Mouse (Mus musculus) MEL (cell line): ENCODE measurements at regions not wholly inside any gene's neighbourhood (a gene's known extent, or its start where the extent isn't known, plus 50 kb on each side); places are given as distances from the start of the nearest gene placed in this dataset.

ENCODE experiments used
- DNase-seq: peaks from one replicate; pipeline ENCODE4 v3.0.0; 2011; ENCODE audit warnings: low read depth, low spot score
- H3K27ac ChIP-seq: 2 replicates; pipeline ENCODE4 v1.5.1; 2012; ENCODE audit warnings: low read depth, mild to moderate bottlenecking, control low read depth, low read length, moderate library complexity; ENCODE audit not compliant: control insufficient read depth
- H3K27me3 ChIP-seq, 2 experiments: fragments of 150-350 bp in 1 of 2; sonication (generic) in 1 of 2; 2 replicates each; pipeline ENCODE4 v1.6.1; 2012; ENCODE audit warnings: low read length in 2 of 2, mild to moderate bottlenecking in 2 of 2, improper control_type of control experiment in 1 of 2, moderate library complexity in 1 of 2; ENCODE audit not compliant: insufficient read depth in 2 of 2, control insufficient read depth in 1 of 2
- H3K36me3 ChIP-seq, 2 experiments: 2 replicates each; pipeline ENCODE4 v1.6.1; 2012 to 2014; ENCODE audit warnings: low read length in 2 of 2, improper control_type of control experiment in 1 of 2, inconsistent platforms in 1 of 2, mild to moderate bottlenecking in 1 of 2; ENCODE audit not compliant: insufficient read depth in 2 of 2, control insufficient read depth in 1 of 2
- H3K4me1 ChIP-seq, 2 experiments: fragments of 150-350 bp in 1 of 2; sonication (generic) in 1 of 2; 2 replicates each; pipeline ENCODE4 v1.6.1; 2012; ENCODE audit warnings: low read length in 2 of 2, improper control_type of control experiment in 1 of 2, mild to moderate bottlenecking in 1 of 2; ENCODE audit not compliant: insufficient read depth in 2 of 2, control insufficient read depth in 1 of 2
- H3K4me3 ChIP-seq, 2 experiments: fragments of 150-350 bp in 1 of 2; sonication (generic) in 1 of 2; 2 replicates each; pipeline ENCODE4 v1.5.1; 2012; ENCODE audit warnings: low read depth in 2 of 2, low read length in 2 of 2, mild to moderate bottlenecking in 2 of 2, moderate library complexity in 2 of 2, control low read depth in 1 of 2, improper control_type of control experiment in 1 of 2; ENCODE audit not compliant: control insufficient read depth in 1 of 2, insufficient read depth in 1 of 2
- H3K79me2 ChIP-seq: 2 replicates; pipeline ENCODE4 v1.6.1; 2012; ENCODE audit warnings: mild to moderate bottlenecking, low read length, moderate library complexity; ENCODE audit not compliant: control insufficient read depth, poor library complexity, insufficient read depth
- H3K9ac ChIP-seq: 2 replicates; pipeline ENCODE4 v1.6.1; 2012; ENCODE audit warnings: low read depth, mild to moderate bottlenecking, control low read depth, low read length, moderate library complexity; ENCODE audit not compliant: control insufficient read depth, poor library complexity, severe bottlenecking
- H3K9me3 ChIP-seq: fragments of 150-350 bp; sonication (generic); replicated peaks from 2 replicates; pipeline ENCODE4 v1.6.1; 2012; ENCODE audit warnings: mild to moderate bottlenecking, low read length, improper control_type of control experiment, moderate library complexity; ENCODE audit not compliant: insufficient read depth
- BHLHE40 ChIP-seq: IDR thresholded peaks from 2 replicates; pipeline ENCODE4 v1.6.1; 2012; ENCODE audit warnings: low read depth, mild to moderate bottlenecking, inconsistent platforms, low read length, improper control_type of control experiment, borderline replicate concordance
- ELF1 ChIP-seq: IDR thresholded peaks from 2 replicates; pipeline ENCODE4 v1.6.1; 2014; ENCODE audit warnings: low read depth, mild to moderate bottlenecking, inconsistent platforms, low read length, improper control_type of control experiment, moderate library complexity
- ETS1 ChIP-seq: IDR thresholded peaks from 2 replicates; pipeline ENCODE4 v1.6.1; 2012; ENCODE audit warnings: low read depth, mild to moderate bottlenecking, inconsistent platforms, low read length, improper control_type of control experiment, moderate library complexity
- GABPA ChIP-seq: IDR thresholded peaks from 2 replicates; pipeline ENCODE4 v1.6.1; 2012; ENCODE audit warnings: low read depth, mild to moderate bottlenecking, inconsistent platforms, low read length, improper control_type of control experiment, moderate library complexity
- HCFC1 ChIP-seq: IDR thresholded peaks from 2 replicates; pipeline ENCODE4 v1.6.1; 2012; ENCODE audit warnings: low read depth, mild to moderate bottlenecking, inconsistent platforms, low read length, improper control_type of control experiment, moderate library complexity
- JUND ChIP-seq: IDR thresholded peaks from 2 replicates; pipeline ENCODE4 v1.6.1; 2011; ENCODE audit warnings: low read depth, mild to moderate bottlenecking, improper control_type of control experiment, low read length
- MAX ChIP-seq: IDR thresholded peaks from 2 replicates; pipeline ENCODE4 v1.6.1; 2011; ENCODE audit warnings: low read length, improper control_type of control experiment
- MYC ChIP-seq: IDR thresholded peaks from 2 replicates; pipeline ENCODE4 v1.6.1; 2011; ENCODE audit warnings: low read depth, mild to moderate bottlenecking, low read length, improper control_type of control experiment, moderate library complexity
- NELFE ChIP-seq: IDR thresholded peaks from 2 replicates; pipeline ENCODE4 v1.6.1; 2011; ENCODE audit warnings: low read depth, low read length, improper control_type of control experiment
- NRF1 ChIP-seq: IDR thresholded peaks from 2 replicates; pipeline ENCODE4 v1.6.1; 2014; ENCODE audit warnings: low read depth, mild to moderate bottlenecking, inconsistent platforms, low read length, improper control_type of control experiment, moderate library complexity; ENCODE audit not compliant: poor library complexity, insufficient read depth, severe bottlenecking
- POLR2A ChIP-seq, 2 experiments: IDR thresholded peaks; 2 replicates each; pipeline ENCODE4 v1.6.1; 2011 to 2012; ENCODE audit warnings: low read length in 2 of 2, mild to moderate bottlenecking in 2 of 2, control low read depth in 1 of 2, improper control_type of control experiment in 1 of 2, low read depth in 1 of 2, moderate library complexity in 1 of 2; ENCODE audit not compliant: control insufficient read depth in 1 of 2, insufficient read depth in 1 of 2, poor library complexity in 1 of 2
- RAD21 ChIP-seq: IDR thresholded peaks from 2 replicates; pipeline ENCODE4 v1.6.1; 2011; ENCODE audit warnings: mild to moderate bottlenecking, low read depth, low read length, improper control_type of control experiment
- RCOR1 ChIP-seq: IDR thresholded peaks from 2 replicates; pipeline ENCODE4 v1.6.1; 2012; ENCODE audit warnings: low read depth, mild to moderate bottlenecking, inconsistent platforms, low read length, improper control_type of control experiment
- SIN3A ChIP-seq: IDR thresholded peaks from 2 replicates; pipeline ENCODE4 v1.6.1; 2012; ENCODE audit warnings: low read length, improper control_type of control experiment, inconsistent platforms
- TAL1 ChIP-seq: IDR thresholded peaks from 2 replicates; pipeline ENCODE4 v1.6.1; 2012; ENCODE audit warnings: mild to moderate bottlenecking, inconsistent platforms, low read length, moderate library complexity, mixed read lengths
- TBP ChIP-seq: IDR thresholded peaks from 2 replicates; pipeline ENCODE4 v1.8.0; 2011; ENCODE audit warnings: low read depth, low read length, improper control_type of control experiment
- USF2 ChIP-seq, 2 experiments: IDR thresholded peaks; 2 replicates each; pipeline ENCODE4 v1.6.1; 2011 to 2012; ENCODE audit warnings: improper control_type of control experiment in 2 of 2, low read length in 2 of 2, borderline replicate concordance in 1 of 2, inconsistent platforms in 1 of 2, low read depth in 1 of 2, mild to moderate bottlenecking in 1 of 2; ENCODE audit not compliant: insufficient read depth in 1 of 2
- ZKSCAN1 ChIP-seq: IDR thresholded peaks from 2 replicates; pipeline ENCODE4 v1.6.1; 2012; ENCODE audit warnings: low read depth, mild to moderate bottlenecking, inconsistent platforms, low read length, improper control_type of control experiment, moderate library complexity
- ZMIZ1 ChIP-seq: IDR thresholded peaks from 2 replicates; pipeline ENCODE4 v1.6.1; 2012; ENCODE audit warnings: low read depth, mild to moderate bottlenecking, inconsistent platforms, low read length, improper control_type of control experiment, moderate library complexity

DNA sequence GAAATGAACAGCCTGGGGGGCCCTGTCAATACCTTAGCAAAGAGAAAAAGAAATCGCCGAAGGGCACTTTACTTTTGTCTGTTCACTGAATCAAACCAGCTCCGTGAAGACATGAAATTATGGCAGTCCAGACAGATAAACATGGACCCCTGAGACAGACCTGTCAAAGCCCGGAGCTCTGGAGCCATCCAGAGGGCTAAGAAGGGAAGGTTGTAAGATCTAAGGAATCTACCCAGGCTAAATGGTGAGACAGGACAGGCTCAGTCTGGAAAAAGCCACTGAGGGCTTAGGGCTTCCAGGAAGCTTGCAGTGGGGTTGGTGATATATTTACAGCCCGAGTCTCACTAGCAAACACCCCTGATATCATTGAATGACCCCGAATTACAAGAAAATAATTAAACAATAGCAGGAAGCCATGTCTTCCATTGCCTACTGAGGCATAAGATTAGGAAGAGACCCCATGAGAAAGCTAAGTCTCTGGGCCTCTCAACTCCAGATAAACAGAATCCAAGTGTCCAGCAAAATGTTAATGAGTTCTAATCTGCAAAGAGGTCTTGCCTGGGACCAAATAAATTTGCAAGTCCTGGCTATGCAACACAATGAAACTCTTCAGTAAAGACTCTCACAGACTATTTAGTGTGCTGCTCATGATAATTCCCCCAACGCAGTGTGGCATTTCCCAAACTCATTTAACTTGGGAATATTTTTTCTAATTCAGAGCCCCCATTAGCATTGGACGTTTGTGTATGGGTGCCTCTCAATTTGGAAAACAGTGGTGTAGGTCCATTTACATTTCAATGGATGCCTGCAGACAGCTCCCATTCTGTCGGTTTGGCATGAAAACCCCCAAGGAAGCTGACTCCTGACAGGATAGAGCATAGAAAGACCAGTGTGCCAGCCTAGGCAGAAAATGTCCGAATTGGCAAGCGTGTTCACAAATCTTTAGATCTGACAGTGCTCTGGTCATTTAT lies 89.8 kb downstream of the Pabpc6 start:
- no peaks in the 10 kb centered on the region for H3K27me3 ChIP-seq
- no peak for DNase-seq
- no peaks in the 10 kb centered on the region for H3K4me1 ChIP-seq
- no peak overlapping the region for H3K9ac ChIP-seq
- no peak for TF ChIP-seq HCFC1
- no peak for TF ChIP-seq NELFE
- no peak for TF ChIP-seq JUND
- TF ChIP-seq ZMIZ1, result no peak
- TF ChIP-seq BHLHE40, result no peak
- no peak for TF ChIP-seq MYC
- no peak overlapping the region for H3K4me3 ChIP-seq
- H3K36me3 ChIP-seq, result no peaks in the 10 kb centered on the region
- H3K79me2 ChIP-seq, result no peaks in the 10 kb centered on the region
- no peak overlapping the region for H3K27ac ChIP-seq
- H3K9me3 ChIP-seq, result no peaks in the 10 kb centered on the region

DNA sequence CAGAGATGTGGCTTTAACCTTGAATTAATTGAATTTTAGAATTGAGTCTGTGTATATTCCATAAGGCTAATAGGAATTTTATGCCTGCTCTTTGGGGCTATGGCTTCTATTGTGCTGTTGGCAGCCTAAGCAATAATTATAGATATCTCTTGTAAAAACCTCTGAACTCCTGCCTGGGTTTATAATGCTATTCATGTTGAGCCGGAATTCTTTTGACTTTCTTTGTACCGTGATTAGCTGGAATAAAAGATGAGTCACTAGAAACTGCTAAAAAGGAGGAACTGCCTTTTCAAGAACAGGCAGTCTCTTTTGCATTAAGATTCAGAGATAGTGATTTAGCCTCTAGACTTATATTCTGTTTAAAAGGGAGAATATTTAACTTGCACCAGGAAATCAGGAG lies 71.4 kb downstream of the Pabpc6 start:
- Histone ChIP-seq H3K27ac (no peak overlapping the region), H3K4me3 (no peak overlapping the region), H3K9ac (no peak overlapping the region), H3K27me3 (no peaks in the 10 kb centered on the region), H3K36me3 (no peaks in the 10 kb centered on the region), H3K4me1 (no peaks in the 10 kb centered on the region), H3K79me2 (no peaks in the 10 kb centered on the region), H3K9me3 (no peaks in the 10 kb centered on the region)
- no peak for DNase-seq
- TF ChIP-seq USF2 (IDR thresholded peaks at IDR 0.05; ENCODE audit: borderline replicate concordance in 1 of 2, insufficient read depth in 1 of 2, low read depth in 1 of 2, low read length in 2 of 2) (no peak), RAD21 (no peak), HCFC1 (no peak), ETS1 (no peak), SIN3A (no peak), TBP (no peak), TAL1 (no peak), RCOR1 (no peak), POLR2A (IDR thresholded peaks at IDR 0.05; ENCODE audit: control insufficient read depth in 1 of 2, insufficient read depth in 1 of 2, low read depth in 1 of 2, low read length in 2 of 2, poor library complexity in 1 of 2) (no peak), NRF1 (no peak), MAX (no peak), ELF1 (no peak), ZKSCAN1 (no peak), GABPA (no peak)
